Mouse (Mus musculus) testis, postnatal 14 days (tissue): Measurements from ENCODE around the gene Nxn.
"Not testable (repeated sequence)": the region's sequence is repeated elsewhere in the genome, so short reads cannot be mapped to it uniquely, and the experiment has no call there.

Experiments used
- DNase-seq: peaks from one replicate; pipeline ENCODE4 v3.0.0; 2021; ENCODE audit warnings: low spot score

The Nxn gene

GRCm38 (mm10) chr11:76213841-76214240 lies 185.1 kb downstream of the Nxn start:
- no peak for DNase-seq

- not testable (repeated sequence) for DNase-seq
Measured at GRCm38 (mm10) chr11:76211595-76211994, 187.3 kb downstream of the Nxn start.

- no peak for DNase-seq
Measured at GRCm38 (mm10) chr11:76210228-76210985, 188.5 kb downstream of the Nxn start.
